Mouse (Mus musculus) spleen, adult 2 months (tissue): ENCODE results near the gene Hoxb3. TPM values are rescaled to one million over a fixed set of nuclear protein-coding genes. Genes with fewer than 3 reads are reported as not detected.

Experiments
- DNase-seq, 2 experiments: peaks; one replicate each; pipeline versions ENCODE4 v3.0.0 to v3.0.0-alpha.2; 2012 to 2021; ENCODE audit warnings: low spot score in 2 of 2, low read depth in 1 of 2
- H3K27ac ChIP-seq: fragments of 200-500 bp; 2 replicates; pipeline ENCODE4 v1.5.1; 2012; ENCODE audit warnings: low read length, inconsistent platforms; ENCODE audit not compliant: insufficient read depth
- H3K27me3 ChIP-seq: fragments of 200-500 bp; 2 replicates; pipeline ENCODE4 v1.6.1; 2012; ENCODE audit warnings: mild to moderate bottlenecking, moderate library complexity, low read length, inconsistent platforms; ENCODE audit not compliant: control insufficient read depth, insufficient read depth
- H3K36me3 ChIP-seq: fragments of 200-500 bp; 2 replicates; pipeline ENCODE4 v1.6.1; 2012; ENCODE audit warnings: mild to moderate bottlenecking, low read length, inconsistent platforms; ENCODE audit not compliant: control insufficient read depth, insufficient read depth
- H3K4me1 ChIP-seq: fragments of 200-500 bp; 2 replicates; pipeline ENCODE4 v1.6.1; 2011; ENCODE audit warnings: inconsistent platforms; ENCODE audit not compliant: control insufficient read depth, insufficient read depth, insufficient read length
- H3K4me3 ChIP-seq: fragments of 200-500 bp; 2 replicates; pipeline ENCODE4 v1.5.1; 2011; ENCODE audit warnings: mild to moderate bottlenecking, inconsistent platforms; ENCODE audit not compliant: insufficient read depth, insufficient read length; ENCODE audit errors: extremely low read depth
- CTCF ChIP-seq: fragments of 200-500 bp; IDR thresholded peaks from 2 replicates; pipeline ENCODE4 v1.5.1; 2011; ENCODE audit warnings: mild to moderate bottlenecking, inconsistent platforms; ENCODE audit not compliant: insufficient read depth, insufficient read length, insufficient replicate concordance; ENCODE audit errors: extremely low read depth
- POLR2A ChIP-seq: fragments of 200-500 bp; IDR thresholded peaks from 2 replicates; pipeline ENCODE4 v1.6.1; 2011; ENCODE audit warnings: low read depth, low read length, inconsistent platforms
- WGBS: fragments of 180-500 bp; shearing (Covaris S2); methylation state at CpG from one replicate; pipeline ENCODE4 v1.1.7; 2018; 5-methylcytosine and 5-hydroxymethylcytosine counted together
- polyA plus RNA-seq: library from polyadenylated mRNA; depleted of rRNA; stranded (reverse); fragments of >200 nt; gene quantifications from 2 replicates; pipeline ENCODE4 v1.2.3, GENCODE M21; 2012

Hoxb3 gene
- polyA plus RNA-seq, 1 experiment, result 2.0 TPM

DNA sequence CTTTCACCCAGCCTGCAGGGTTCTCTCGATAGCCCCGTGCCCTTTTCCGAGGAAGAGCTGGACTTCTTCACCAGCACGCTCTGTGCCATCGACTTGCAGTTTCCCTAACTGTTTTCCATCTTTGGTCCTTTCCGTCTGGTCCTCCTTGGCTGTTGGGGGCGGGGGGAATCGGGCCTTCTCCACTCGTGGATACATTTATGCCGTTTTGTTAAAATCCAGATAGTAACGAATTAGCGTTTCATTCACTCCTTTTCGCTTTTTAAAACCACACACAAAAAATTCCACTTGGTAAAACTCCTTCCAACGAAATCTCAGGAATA, 30.4 kb downstream of the Hoxb3 start:
- TF ChIP-seq POLR2A, result no peak
- no peak for TF ChIP-seq CTCF
- WGBS, result 21% methylated on average over 14 of the region's 14 CpGs
- H3K36me3 ChIP-seq, result no peaks in the 10 kb centered on the region
- peaks cover 24% of the 10 kb centered on the region for H3K27me3 ChIP-seq
- DNase-seq, result no peak
- H3K4me3 ChIP-seq, result peak overlapping the region; percentile 36
- peaks cover 5% of the 10 kb centered on the region for H3K4me1 ChIP-seq
- H3K27ac ChIP-seq, result peak overlapping the region; percentile 57; the same call in 1 of the 2 replicates

GRCm38 (mm10) chr11:96353939-96354338, 30.8 kb downstream of the Hoxb3 start:
- no peak overlapping the region for H3K4me3 ChIP-seq
- H3K27me3 ChIP-seq, result peaks cover 24% of the 10 kb centered on the region
- TF ChIP-seq CTCF (no peak), POLR2A (no peak)
- peaks cover 5% of the 10 kb centered on the region for H3K4me1 ChIP-seq
- WGBS, result 70% methylated on average over 8 of the region's 8 CpGs
- H3K27ac ChIP-seq, result no peak overlapping the region; the same call in 1 of the 2 replicates
- no peak for DNase-seq
- H3K36me3 ChIP-seq, result no peaks in the 10 kb centered on the region

GRCm38 (mm10) chr11:96354376-96354775, 31.2 kb downstream of the Hoxb3 start:
- peak overlapping the region; percentile 22; the same call in 1 of the 2 replicates for H3K27ac ChIP-seq
- WGBS, result 22% methylated on average over 25 of the region's 25 CpGs
- no peak overlapping the region for H3K4me3 ChIP-seq

DNA sequence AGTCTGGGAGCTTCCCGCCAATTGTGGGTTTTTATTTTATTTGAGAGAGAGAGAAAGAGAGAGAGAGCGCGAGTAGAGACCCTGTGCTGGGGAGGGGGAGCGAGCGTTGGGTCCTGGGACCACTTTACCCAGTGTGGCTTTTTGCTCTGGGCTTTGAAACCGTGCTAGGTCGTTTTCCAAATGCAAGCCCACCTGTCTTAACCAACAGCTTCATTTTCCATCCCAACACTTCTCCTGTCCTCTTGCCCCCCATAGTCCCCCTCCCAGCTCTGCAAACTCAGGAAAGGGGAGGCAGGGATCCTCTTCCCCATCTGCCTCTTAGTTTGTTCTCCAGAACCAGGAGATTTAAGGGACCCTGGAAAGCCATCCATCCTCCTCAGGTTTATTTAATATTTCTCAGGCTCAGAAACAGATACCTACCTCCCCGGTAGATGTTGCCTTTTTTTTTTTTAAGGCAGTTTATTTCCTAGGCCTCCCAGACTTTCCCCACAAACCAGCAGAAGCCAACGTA, 31.7 kb downstream of the Hoxb3 start:
- peaks cover 24% of the 10 kb centered on the region for H3K27me3 ChIP-seq
- H3K27ac ChIP-seq, result 0 out of 2 replicates have a peak overlapping the region, but pooled peaks have one; percentile 22
- WGBS, result 56% methylated on average over 9 of the region's 9 CpGs
- H3K4me3 ChIP-seq, result no peak overlapping the region
- no peak for TF ChIP-seq POLR2A
- TF ChIP-seq CTCF, result no peak
- no peak for DNase-seq
- H3K4me1 ChIP-seq, result peaks cover 5% of the 10 kb centered on the region
- no peaks in the 10 kb centered on the region for H3K36me3 ChIP-seq

More at GRCm38 (mm10) chr11:96354376-96354775, 31.2 kb downstream of the Hoxb3 start:
- no peaks in the 10 kb centered on the region for H3K36me3 ChIP-seq
- TF ChIP-seq POLR2A (no peak), CTCF (no peak)
- peaks cover 5% of the 10 kb centered on the region for H3K4me1 ChIP-seq
- H3K27me3 ChIP-seq, result peaks cover 24% of the 10 kb centered on the region
- DNase-seq, result no peak

DNA sequence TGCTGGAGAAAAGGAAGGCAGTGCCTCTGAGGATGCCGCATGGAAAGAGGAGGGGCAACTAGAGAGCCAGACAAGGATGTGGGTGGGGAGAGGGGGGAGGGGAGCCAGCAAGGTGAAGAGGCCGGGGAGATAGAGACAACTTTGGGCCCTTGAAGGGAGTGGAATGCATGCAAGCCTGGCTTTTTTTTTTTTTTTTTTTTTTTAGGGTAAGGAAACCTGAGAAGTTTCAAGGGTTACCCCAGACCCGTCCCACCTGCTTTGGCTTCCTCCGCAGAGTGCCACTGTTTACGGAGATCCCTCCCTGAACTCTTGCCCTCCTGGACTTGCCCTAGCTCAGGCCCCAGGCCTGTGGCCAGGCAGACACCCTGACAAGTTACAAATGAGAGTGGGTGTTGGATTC, 40.7 kb downstream of the Hoxb3 start:
- Histone ChIP-seq H3K4me3 (no peak overlapping the region), H3K27me3 (peaks cover 16% of the 10 kb centered on the region), H3K36me3 (no peaks in the 10 kb centered on the region), H3K4me1 (peaks cover 4% of the 10 kb centered on the region; the same call in 1 of the 2 replicates), H3K27ac (no peak overlapping the region)
- TF ChIP-seq CTCF (no peak), POLR2A (no peak)
- WGBS, result 40% methylated on average over 5 of the region's 5 CpGs
- no peak for DNase-seq

DNA sequence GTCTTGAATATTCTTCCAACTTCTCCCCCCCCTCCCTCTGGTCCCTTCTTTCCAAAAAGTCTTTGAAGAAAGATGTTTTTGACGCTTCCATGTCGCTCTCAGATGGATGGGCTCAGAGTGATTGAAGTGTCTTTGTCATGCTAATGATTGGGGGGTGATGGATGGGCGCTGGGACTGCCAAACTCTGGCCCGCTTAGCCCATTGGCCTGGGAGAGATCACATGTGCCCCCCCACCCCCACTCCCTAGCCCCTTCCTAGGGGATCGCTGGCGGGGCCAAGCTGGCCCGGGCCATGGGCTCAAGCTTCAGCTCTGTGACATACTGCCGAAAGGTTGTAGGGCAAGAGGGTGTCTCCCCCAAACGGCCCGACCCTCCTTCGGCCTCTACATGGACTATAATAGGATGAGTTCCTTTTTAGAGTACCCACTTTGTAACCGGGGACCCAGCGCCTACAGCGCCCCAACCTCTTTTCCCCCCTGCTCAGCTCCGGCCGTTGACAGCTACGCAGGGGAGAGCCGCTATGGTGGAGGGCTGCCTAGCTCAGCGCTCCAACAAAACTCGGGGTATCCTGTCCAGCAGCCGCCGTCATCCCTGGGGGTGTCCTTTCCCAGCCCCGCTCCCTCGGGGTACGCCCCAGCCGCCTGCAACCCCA, 42.4 kb downstream of the Hoxb3 start, which contains the start of gene Hoxb1:
Hoxb1 (plus strand) TSS at position 312 of the 651 bp plus-strand sequence.
- Histone ChIP-seq H3K36me3 (no peaks in the 10 kb centered on the region), H3K4me3 (no peak within 1 kb of the TSS), H3K27ac (no peak within 1 kb of the TSS), H3K4me1 (peaks cover 4% of the 10 kb centered on the region; the same call in 1 of the 2 replicates), H3K27me3 (peaks cover 16% of the 10 kb centered on the region)
- 15% methylated on average over 26 of the region's 26 CpGs for WGBS
- TF ChIP-seq CTCF (no peak), POLR2A (no peak)
- no peak for DNase-seq
